Mouse (Mus musculus) kidney, postnatal 36 days (tissue): ENCODE measurements at regions not wholly inside any gene's neighbourhood (a gene's known extent, or its start where the extent isn't known, plus 50 kb on each side); places are given as distances from the start of the nearest gene placed in this dataset.

Experiments
- DNase-seq, 2 experiments: peaks; one replicate each; pipeline ENCODE4 v3.0.0; 2021 to 2022; ENCODE audit warnings: mixed read lengths in 2 of 2

DNA sequence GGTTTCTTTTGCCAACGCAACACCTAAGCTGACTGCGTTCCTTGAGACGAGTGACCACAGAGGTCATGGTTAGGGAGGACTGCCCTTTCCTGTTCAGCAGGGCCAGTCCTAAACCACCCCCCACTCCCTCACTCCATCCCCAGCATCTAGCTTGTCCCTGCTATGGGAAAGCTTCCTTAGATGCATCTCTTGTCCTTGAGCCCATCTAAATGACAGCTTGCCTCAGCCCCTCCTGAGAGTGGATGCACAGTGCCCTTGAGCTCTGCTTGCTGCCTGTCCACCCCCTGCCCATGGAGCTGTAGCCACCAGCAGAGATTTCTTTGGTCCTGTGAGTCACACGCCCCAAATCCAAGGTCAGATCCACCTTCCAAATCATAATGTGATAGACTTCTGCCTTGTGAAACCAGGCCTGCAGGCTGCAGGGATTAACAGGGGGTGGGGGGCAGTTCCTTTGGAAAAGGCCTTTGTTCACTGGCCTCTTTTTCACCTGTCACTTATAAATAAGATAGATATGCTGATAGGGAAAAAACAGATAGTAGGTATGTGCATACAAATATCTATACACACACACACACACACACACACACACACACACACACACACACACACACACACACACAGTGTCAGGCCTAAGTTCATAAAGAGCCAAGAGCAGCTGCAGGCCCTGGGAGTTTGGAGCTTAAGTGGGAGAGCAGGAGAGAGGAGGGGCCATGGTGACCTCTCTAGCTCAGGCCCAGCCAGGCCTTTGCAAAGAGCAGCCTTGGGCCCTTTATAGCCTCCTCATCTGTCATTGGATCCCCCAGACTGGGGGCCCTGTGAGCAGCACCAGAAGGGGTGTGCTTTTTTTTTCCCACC, 56.4 kb upstream of the Adra2c start:
- DNase-seq: no peak

- no peak for DNase-seq
These were observed 61.8 kb upstream of the Adra2c start for GRCm38 (mm10) chr5:35216271-35216670.

DNA sequence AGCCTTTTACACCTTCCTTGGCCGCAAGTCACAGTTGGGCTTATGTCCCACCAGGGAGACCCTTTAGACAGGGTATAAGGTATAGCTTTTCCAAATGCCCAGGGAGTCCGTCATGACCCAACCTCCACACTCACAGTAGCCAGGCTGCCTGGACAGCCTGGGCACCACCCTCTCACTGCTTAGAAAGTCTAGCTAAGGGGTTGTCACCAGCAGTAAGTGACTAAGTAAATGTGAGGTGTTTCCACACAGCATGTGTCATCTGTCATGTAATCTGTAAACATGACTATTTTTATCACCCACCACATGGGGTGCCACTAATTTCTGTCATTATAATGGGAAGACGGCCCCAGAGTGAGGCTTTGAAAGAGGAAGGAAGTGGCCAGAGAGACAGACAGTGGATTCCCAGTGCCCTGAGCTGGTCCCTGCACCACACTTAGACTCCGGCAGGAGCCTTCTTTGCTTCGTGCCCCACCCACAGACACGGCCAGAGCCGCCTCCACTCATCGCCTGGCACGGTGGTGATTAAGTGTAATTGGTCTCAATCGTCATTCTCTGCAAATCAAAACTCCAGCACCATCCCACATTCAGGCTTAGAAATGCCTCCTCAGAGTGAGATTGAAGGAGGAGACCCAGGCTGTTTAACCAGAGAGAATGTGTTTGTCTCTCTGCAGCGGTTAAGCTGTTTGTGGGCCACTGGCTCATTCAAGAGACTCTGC, 62.5 kb upstream of the Adra2c start:
- DNase-seq: no peak

DNA sequence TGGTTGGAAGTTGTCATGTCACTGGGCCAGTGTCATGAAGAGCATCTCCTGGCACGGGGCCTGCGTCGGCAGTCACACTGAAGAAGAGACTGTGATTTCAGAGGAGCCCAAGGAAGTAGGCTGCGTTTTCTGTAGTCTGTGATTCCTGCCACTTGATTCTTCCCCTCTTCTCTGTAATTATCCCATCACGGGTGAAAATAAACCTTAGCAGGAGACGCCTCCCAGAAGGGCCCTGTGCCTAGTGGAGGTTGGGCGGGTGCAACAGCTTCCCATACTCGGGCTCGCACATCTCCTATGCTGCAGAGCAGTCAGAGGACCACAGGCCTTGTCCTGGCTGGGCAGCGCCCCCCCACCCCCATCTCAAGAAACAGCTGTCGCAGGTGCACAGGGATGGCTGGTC, 63.1 kb upstream of the Adra2c start:
- DNase-seq: no peak

DNA sequence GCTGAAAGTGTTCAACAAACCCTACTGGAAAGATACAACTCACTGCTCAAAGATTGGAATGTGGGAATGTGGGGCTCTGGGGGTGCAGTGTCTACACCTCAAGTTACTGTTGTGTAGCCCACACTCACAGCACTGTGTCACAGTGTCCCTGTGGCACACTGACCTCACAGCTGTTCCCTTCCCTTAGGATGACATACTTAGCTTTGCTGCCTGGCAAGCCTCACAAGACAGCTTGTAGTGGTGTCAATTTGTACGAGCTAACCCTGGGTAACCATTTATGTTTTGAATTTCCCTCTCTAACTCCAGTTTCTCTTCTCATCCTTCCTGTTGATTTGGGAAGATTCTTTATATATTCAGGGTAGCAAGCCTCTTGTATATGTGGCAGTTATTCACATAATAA, 68.8 kb upstream of the Adra2c start:
- no peak for DNase-seq

DNA sequence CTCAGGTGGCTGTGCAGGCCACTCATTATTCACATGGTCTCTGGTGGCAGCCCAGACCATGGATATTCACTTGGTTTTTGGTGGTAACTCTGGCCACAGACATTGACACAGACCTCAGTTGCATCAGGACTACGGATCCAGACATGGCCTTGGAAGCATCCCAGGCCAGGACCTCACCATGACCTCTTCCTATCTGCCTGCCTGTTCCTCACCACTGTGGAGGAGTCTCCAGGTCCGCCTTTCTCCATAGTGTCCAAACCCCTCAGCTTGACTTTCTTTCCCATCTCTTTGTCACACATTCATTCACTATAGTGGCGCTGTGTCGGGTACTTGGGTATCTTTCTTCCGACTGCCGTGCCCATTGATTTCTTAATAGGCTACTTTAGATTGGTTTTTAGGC, 74.1 kb upstream of the Adra2c start:
- DNase-seq: no peak

- DNase-seq: peak in 1 of 2 experiments; percentile 23
These were observed 79.7 kb upstream of the Adra2c start for GRCm38 (mm10) chr5:35198468-35198867.

DNA sequence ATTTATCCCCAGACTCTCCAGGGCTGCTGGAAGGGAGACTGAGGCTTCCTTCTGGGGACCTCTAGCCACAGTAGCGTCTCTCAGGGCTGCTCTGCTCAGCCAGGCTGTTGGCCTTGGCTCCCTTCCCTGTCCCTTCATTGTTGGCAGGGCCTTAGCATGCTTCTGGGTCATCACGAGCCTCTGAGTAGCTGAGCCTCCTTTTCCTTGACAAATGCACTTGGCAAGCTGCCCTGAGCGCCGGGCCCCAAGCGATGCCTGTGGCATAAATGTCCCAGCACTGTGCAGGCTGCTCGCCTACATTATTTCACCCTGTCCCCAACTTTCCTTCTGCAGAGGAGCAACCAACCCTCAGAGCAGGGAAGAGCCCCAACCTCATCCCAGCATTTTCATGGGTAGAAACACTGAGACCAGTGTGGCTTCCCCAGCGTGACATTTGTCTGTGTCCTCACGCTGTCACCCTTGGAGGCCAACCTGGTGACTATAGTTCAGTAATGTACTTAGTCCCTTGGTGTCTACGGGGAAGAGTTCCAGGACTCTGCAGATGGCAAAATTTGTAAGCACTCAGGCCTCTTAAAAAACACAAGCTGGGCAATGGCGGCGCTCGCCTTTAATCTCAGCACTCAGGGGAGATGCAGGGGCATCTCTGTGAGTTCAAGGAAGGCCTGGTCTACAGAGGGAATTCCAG, 83.7 kb upstream of the Lrpap1 start:
- peak; percentile 79 to 88 for DNase-seq

- no peak for DNase-seq
These were observed 80.3 kb upstream of the Lrpap1 start for GRCm38 (mm10) chr5:35185826-35186225.

DNA sequence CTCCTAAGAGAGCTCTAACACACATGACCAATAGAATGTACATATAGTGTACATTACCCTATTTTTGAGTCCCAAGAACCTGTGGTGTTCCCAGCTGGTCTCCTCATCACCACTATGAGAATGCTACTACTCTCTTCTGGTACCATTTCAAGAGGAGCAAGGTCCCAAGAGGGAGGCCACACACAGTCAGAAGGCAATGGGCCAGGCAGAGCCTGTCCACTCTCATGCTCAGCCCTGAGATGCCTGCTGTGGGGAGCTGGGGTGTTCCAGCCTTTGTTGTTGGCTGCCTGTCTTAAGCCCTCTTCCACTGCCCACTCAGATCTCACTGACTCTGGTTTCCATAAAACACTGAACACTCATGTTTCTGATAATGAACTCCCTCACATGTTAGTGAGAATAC, 79.7 kb upstream of the Lrpap1 start:
- DNase-seq: no peak

DNA sequence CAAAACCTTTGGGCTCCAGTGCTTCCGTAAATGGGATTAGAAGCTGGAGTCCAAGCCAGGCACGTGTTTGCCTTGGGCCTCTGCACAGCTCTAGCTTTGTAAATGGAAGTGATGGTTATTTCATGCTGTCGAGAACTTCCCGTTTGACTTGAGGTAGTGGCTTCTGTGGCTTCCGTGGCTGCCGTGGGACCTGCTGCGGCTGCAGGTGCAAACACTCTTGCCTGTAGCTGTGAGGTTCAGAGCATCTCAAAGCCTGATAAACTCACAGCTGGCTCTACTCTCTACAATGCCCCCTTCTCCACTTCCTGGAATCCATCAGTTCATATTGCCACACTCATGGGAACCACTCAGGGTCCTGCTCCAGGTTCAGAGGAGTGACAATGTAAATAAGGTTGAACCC, 77.9 kb upstream of the Lrpap1 start:
- DNase-seq: no peak

- peak in 1 of 2 experiments; percentile 48 for DNase-seq
These were observed 71.8 kb upstream of the Lrpap1 start for GRCm38 (mm10) chr5:35177332-35177731.

DNA sequence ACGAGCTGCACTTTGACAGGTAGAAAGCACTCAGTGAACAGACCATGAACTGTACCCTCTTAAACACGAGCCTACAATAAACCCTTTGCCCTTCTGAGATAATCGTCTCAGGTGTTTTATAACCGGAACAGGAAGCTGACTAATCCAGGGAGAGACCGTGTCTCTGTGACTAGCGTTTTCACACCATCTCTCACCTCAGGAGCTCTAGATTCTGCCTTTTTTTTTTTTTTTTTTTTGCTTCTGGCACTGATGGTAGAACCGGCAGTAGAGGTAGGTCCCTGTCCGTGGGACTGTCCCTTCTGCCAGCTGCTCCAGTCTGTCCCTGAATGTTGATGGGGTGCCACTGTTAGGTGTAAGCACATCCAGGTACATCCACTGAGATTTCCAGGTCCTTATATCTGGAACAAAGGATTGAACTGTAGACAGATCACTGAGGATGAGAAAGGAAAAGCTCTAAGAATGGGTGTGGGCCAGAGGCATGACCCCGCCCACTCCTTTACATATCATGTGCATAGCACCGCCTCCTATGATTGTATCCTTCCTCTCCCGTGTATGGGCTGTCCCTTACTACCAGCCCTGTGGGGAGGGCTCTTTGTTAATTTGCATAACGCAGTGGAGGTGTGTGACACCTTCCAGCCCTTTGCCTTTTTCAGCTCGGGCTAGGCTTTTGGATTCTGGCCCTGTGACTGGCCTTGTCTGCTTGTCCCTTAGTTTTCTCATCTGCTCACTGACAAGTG, 70.7 kb upstream of the Lrpap1 start:
- DNase-seq: no peak

- DNase-seq: no peak
These were observed 68.8 kb upstream of the Lrpap1 start for GRCm38 (mm10) chr5:35174318-35174717.

GRCm38 (mm10) chr5:35171336-35171735, 65.8 kb upstream of the Lrpap1 start:
- DNase-seq: no peak

DNA sequence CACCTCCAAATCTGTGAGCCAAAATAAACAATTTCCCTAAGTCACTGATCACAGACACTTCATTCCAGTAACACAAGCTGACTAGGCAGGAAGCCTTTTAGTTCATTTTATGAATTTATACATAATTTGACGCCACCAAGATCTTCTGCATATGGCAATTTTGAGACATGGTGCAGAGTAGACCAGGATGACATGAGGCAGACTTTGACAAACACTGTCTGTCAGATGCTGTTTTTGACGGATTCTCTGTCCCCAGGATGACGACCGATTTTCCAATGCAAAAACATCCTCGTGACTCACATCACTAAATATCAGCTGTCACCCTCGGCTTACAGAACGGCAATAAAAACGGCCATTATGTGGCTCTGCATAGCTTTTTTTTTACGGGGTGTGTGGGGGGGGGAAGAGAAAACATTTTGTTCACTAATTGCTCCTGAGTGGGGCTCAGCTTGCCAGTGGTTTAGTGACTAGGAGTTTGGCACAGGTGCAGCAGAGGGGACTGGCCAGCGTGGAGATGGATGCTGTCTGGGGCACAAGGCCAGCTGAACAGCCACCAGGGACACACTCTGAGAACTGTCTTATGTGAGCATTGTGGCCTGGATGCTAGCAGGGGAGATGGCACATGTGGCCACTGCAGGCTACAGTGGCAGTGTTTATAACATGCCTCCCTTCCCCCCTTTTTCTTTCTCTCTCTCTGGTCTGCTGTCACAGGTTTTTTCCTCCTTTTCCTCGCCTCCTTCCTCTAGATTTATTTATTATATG, 65.0 kb upstream of the Lrpap1 start:
- DNase-seq: no peak

DNA sequence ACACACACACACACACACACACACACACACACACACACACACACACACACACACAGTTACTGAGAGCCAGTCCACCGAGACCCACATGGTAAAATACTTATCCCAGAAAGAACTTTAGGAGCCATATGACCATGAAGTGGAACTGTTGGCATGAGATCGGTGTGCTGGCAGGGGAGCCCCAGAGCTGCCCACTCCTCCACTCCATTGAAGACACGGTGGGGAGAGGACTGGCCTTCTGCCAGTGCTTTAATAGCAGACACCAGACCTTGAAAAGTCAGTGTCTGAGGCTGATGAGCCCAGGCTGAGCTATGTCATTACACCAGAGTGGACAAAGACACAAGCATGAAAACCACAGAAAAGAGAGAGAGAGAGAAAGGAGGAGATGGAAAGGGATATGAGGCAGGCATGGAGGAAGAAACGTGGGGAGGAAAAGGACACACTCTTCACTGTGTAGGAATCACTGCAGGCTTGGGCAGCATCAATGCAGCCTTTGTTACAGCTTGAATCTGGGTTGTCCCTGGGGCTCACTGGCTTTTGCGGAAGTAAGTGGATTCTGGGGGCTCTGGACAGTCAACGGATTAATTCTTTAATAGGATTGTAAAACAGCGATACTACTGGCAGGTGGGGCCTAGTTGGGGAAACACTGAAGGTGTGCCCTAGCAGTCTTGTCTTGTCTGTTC, 64.2 kb upstream of the Lrpap1 start:
- no peak for DNase-seq

GRCm38 (mm10) chr5:35168853-35169252, 63.3 kb upstream of the Lrpap1 start:
- DNase-seq: no peak

GRCm38 (mm10) chr5:35168369-35168768, 62.8 kb upstream of the Lrpap1 start:
- DNase-seq: no peak

GRCm38 (mm10) chr5:35165993-35166392, 60.4 kb upstream of the Lrpap1 start:
- DNase-seq: no peak

GRCm38 (mm10) chr5:35165459-35165858, 59.9 kb upstream of the Lrpap1 start:
- no peak for DNase-seq

- DNase-seq: no peak
These were observed 57.0 kb upstream of the Lrpap1 start for GRCm38 (mm10) chr5:35162607-35163006.
